In genomic region chr4:131534831-131535230, GRCm38 (mm10) we compare ENCODE assay signal across 24 mouse cellular contexts.
DNase-seq lines count a peak whose midpoint lies in the region; ATAC-seq and TF ChIP-seq lines count a peak whose summit lies in the region.
"Had no signal": no experiment of that assay in that cellular context is flagged by ENCODE, and none has a peak within 500 bp of the region (broad histone marks: within the 10 kb centered on the region; RNA-seq: fewer than 3 reads in every experiment).

No protein-coding gene starts in this region.

- H3K4me1 ChIP-seq in forebrain, embryonic 10.5 days, result peaks cover 12% of the 10 kb centered on the region
- no peaks in the 10 kb centered on the region for H3K4me1 ChIP-seq in forebrain, embryonic 14.5 days (ENCODE audit: control insufficient read depth, insufficient read depth, low read length)
- H3K4me1 ChIP-seq: heart, embryonic 13.5 days; hindbrain, embryonic 15.5 days; neural tube, embryonic 15.5 days had no signal

- intact Hi-C loops in left cerebral cortex, postnatal 4 days (cut with DNase I), result no loop called here
- intact Hi-C loops in left cerebral cortex, adult 2 months (cut with DNase I), result no loop called here

- H3K27ac ChIP-seq in left cerebral cortex, adult 2 months, result no peak overlapping the region
- H3K27ac ChIP-seq in forebrain, embryonic 10.5 days, result no peak overlapping the region
- no peak overlapping the region for H3K27ac ChIP-seq in forebrain, embryonic 14.5 days (ENCODE audit: low read depth, low read length)
- H3K27ac ChIP-seq: heart, embryonic 13.5 days; hindbrain, embryonic 15.5 days; limb, embryonic 10.5 days; neural tube, embryonic 15.5 days had no signal

- H3K9ac ChIP-seq in forebrain, embryonic 14.5 days (ENCODE audit: low read length), result no peak overlapping the region
- H3K9ac ChIP-seq: heart, embryonic 13.5 days; hindbrain, embryonic 15.5 days; liver, postnatal 0 days; neural tube, embryonic 15.5 days had no signal

- H3K4me3 ChIP-seq in left cerebral cortex, adult 2 months, result no peak overlapping the region
- no peak overlapping the region for H3K4me3 ChIP-seq in forebrain, embryonic 10.5 days
- H3K4me3 ChIP-seq in forebrain, embryonic 14.5 days (ENCODE audit: low read depth, low read length), result no peak overlapping the region
- H3K4me3 ChIP-seq: erythroblast, embryonic 14.5 days; heart, embryonic 13.5 days; hindbrain, embryonic 15.5 days; limb, embryonic 10.5 days; myocyte; neural tube, embryonic 15.5 days had no signal

- no peaks in the 10 kb centered on the region for H3K36me3 ChIP-seq in forebrain, embryonic 10.5 days (replicated peaks)
- H3K36me3 ChIP-seq in forebrain, embryonic 14.5 days (ENCODE audit: control insufficient read depth, insufficient read depth, low read length), result no peaks in the 10 kb centered on the region
- H3K36me3 ChIP-seq: heart, embryonic 13.5 days; hindbrain, embryonic 15.5 days; limb, embryonic 10.5 days; neural tube, embryonic 15.5 days had no signal

- no peaks in the 10 kb centered on the region for H3K9me3 ChIP-seq in forebrain, embryonic 10.5 days
- no peaks in the 10 kb centered on the region for H3K9me3 ChIP-seq in forebrain, embryonic 14.5 days (replicated peaks; ENCODE audit: control insufficient read depth, low read length)
- H3K9me3 ChIP-seq: heart, embryonic 13.5 days; hindbrain, embryonic 15.5 days; limb, embryonic 10.5 days; neural tube, embryonic 15.5 days had no signal

- WGBS in forebrain, embryonic 10.5 days, result 90% methylated on average over 6 of the region's 6 CpGs
- 80% methylated on average over 6 of the region's 6 CpGs for WGBS in forebrain, embryonic 14.5 days

- H3K27me3 ChIP-seq in forebrain, embryonic 10.5 days (ENCODE audit: poor library complexity, severe bottlenecking), result no peaks in the 10 kb centered on the region
- no peaks in the 10 kb centered on the region for H3K27me3 ChIP-seq in forebrain, embryonic 14.5 days (replicated peaks; ENCODE audit: control insufficient read depth, insufficient read depth, low read length)
- H3K27me3 ChIP-seq: heart, embryonic 13.5 days; hindbrain, embryonic 15.5 days; Patski had no signal

- no peak overlapping the region for H3K4me2 ChIP-seq in forebrain, embryonic 14.5 days (ENCODE audit: low read length)
- H3K4me2 ChIP-seq: heart, embryonic 13.5 days; hindbrain, embryonic 15.5 days; neural tube, embryonic 15.5 days had no signal

- DNase-seq in gastrocnemius, postnatal 10 days, result peak; percentile 19
- DNase-seq in gastrocnemius, adult 8-10 months (ENCODE audit: low spot score in 2 of 2), result no peak
- peak; percentile 79 for DNase-seq in left cerebral cortex, postnatal 4 days
- DNase-seq in left cerebral cortex, adult 2 months (ENCODE audit: extremely low spot score in 1 of 2, low spot score in 2 of 2), result no peak
- peak; percentile 51 for DNase-seq in cerebellum, adult 9-11 months
- no peak for DNase-seq in forebrain, embryonic 10.5 days (ENCODE audit: extremely low spot score, low spot score)
- DNase-seq in forebrain, embryonic 14.5 days (ENCODE audit: low spot score), result no peak
- DNase-seq: adrenal gland, postnatal 10 days; heart, postnatal 36 days; liver, postnatal 0 days; lung, postnatal 10 days; midbrain, embryonic 14.5 days; right cerebral cortex, postnatal 14 days; thymus, adult 2 months had no signal

- TF ChIP-seq CTCF in left cerebral cortex, adult 2 months (IDR thresholded peaks at IDR 0.05), result no peak

- ATAC-seq in forebrain, embryonic 14.5 days, result no peak
- ATAC-seq: CD4-positive, CD25-positive, alpha-beta regulatory T cell, adult 4 months; forebrain, embryonic 16.5 days; intestine, embryonic 16.5 days; liver, postnatal 0 days; Patski had no signal

Comparison
In these comparisons a context has a peak if more than half of its experiments do, and no peak if none do; other contexts are left out.
1. DNase-seq: peak in gastrocnemius, postnatal 10 days (single experiment), left cerebral cortex, postnatal 4 days (single experiment) and cerebellum, adult 9-11 months (single experiment); none in gastrocnemius, adult 8-10 months (0 of 2), left cerebral cortex, adult 2 months (0 of 2), forebrain, embryonic 10.5 days (single experiment) and forebrain, embryonic 14.5 days (single experiment).